Mouse (Mus musculus) colon, adult 2 months (tissue): Measurements from ENCODE around the gene Mob1b. TPM values are rescaled to one million over a fixed set of nuclear protein-coding genes. Genes with fewer than 3 reads are reported as not detected.

Source experiments
- polyA plus RNA-seq: library from polyadenylated mRNA; depleted of rRNA; stranded (reverse); fragments of >200 nt; gene quantifications from 2 replicates; pipeline ENCODE4 v1.2.3, GENCODE M21; 2012; rRNA removed

Gene Mob1b
- polyA plus RNA-seq = 3.1 and 3.3 TPM in 2 replicates

GRCm38 (mm10) chr5:88720116-88721002 lies at the start of gene Mob1b:
TSS of gene Mob1b (plus strand) at chr5:88720855.

GRCm38 (mm10) chr5:88675443-88676387 lies 44.9 kb upstream of the Mob1b start, which contains the start of gene Grsf1:
TSS of gene Grsf1 (minus strand) at chr5:88676171.

DNA sequence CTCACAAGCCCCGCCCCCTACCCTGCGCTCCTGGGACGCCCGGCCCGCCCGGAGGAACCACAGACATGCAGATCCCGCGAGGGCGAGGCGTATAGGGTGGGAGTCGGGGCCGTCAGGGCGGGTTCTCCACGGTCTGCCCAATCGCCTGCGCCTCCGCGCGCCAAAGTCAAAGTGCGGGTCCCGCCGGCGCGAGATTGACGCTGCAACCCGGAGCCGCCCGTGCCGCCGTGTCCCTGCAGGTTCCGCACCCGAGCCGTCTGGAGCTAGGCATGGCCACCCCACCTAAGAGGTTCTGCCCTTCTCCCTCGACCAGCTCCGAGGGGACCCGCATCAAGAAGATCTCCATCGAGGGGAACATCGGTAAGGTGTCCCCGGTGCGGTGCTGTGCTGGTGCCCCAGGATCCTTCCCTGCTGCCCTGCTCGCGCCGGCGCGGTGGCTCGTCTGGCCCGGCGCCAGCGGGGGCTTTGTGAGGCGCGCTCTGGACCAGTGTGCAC lies 44.4 kb downstream of the Mob1b start, which contains the start of gene Dck:
Dck (plus strand) TSS at position 10 of the 495 bp plus-strand sequence.

Other genes starting within 250 kb of the Mob1b start
- not detected in 2 replicates for gene Enam, start 232.9 kb upstream of the Mob1b start, polyA plus RNA-seq
- 300 and 332 TPM in 2 replicates for gene Jchain, start 193.0 kb upstream of the Mob1b start, polyA plus RNA-seq
- gene Utp3, start 166.4 kb upstream of the Mob1b start, polyA plus RNA-seq = 8.1 and 9.0 TPM in 2 replicates
- gene Rufy3, start 155.8 kb upstream of the Mob1b start, polyA plus RNA-seq = 6.1 and 6.2 TPM in 2 replicates
- gene Grsf1, start 44.7 kb upstream of the Mob1b start, polyA plus RNA-seq = 34.8 and 38.9 TPM in 2 replicates
- 2.4 and 3.0 TPM in 2 replicates for gene Dck, start 44.1 kb downstream of the Mob1b start, polyA plus RNA-seq
- 10.1 and 11.4 TPM in 2 replicates for gene Slc4a4, start 166.0 kb downstream of the Mob1b start, polyA plus RNA-seq